Mouse (Mus musculus): ENCODE data around the gene Cep19.
A peak's percentile ranks its signal among the peaks of the same experiment; 100 is the strongest.
"Not testable (repeated sequence)": the region's sequence is repeated elsewhere in the genome, so short reads cannot be mapped to it uniquely, and the experiment has no call there.

The Cep19 gene

GRCm38 (mm10) chr16:32099638-32100150 is at the start of gene Cep19, which contains the start of gene Pigx:
Cep19 (plus strand) TSS chr16:32099800.
Pigx (minus strand) TSS chr16:32099740.
- DNase-seq (ENCODE audit: low read depth, low spot score), result peak; percentile 84

GRCm38 (mm10) chr16:32058817-32059216 is 40.8 kb upstream of the Cep19 start:
- no peak for DNase-seq (ENCODE audit: low read depth, low spot score)

GRCm38 (mm10) chr16:32059840-32060523 is 39.6 kb upstream of the Cep19 start:
- no peak for DNase-seq (ENCODE audit: low read depth, low spot score)

- DNase-seq (ENCODE audit: low read depth, low spot score), result no peak
Observed at GRCm38 (mm10) chr16:32062226-32062625, 37.4 kb upstream of the Cep19 start.

GRCm38 (mm10) chr16:32063900-32064299 is 35.7 kb upstream of the Cep19 start:
- DNase-seq (ENCODE audit: low read depth, low spot score), result no peak

GRCm38 (mm10) chr16:32066899-32067298 is 32.7 kb upstream of the Cep19 start:
- no peak for DNase-seq (ENCODE audit: low read depth, low spot score)

GRCm38 (mm10) chr16:32068389-32069300 is 31.0 kb upstream of the Cep19 start:
- no peak for DNase-seq (ENCODE audit: low read depth, low spot score)

- not testable (repeated sequence) for DNase-seq (ENCODE audit: low read depth, low spot score)
Observed at GRCm38 (mm10) chr16:32070070-32070469, 29.5 kb upstream of the Cep19 start.

GRCm38 (mm10) chr16:32075762-32076161 is 23.8 kb upstream of the Cep19 start:
- no peak for DNase-seq (ENCODE audit: low read depth, low spot score)

GRCm38 (mm10) chr16:32076406-32076805 is 23.2 kb upstream of the Cep19 start:
- DNase-seq (ENCODE audit: low read depth, low spot score), result no peak

GRCm38 (mm10) chr16:32077648-32078407 is 21.8 kb upstream of the Cep19 start:
- no peak for DNase-seq (ENCODE audit: low read depth, low spot score)

- DNase-seq (ENCODE audit: low read depth, low spot score), result peak; percentile 50
Observed at GRCm38 (mm10) chr16:32078408-32078990, 21.1 kb upstream of the Cep19 start.

GRCm38 (mm10) chr16:32078991-32079511 is 20.5 kb upstream of the Cep19 start, which contains the start of gene Pak2:
Pak2 (minus strand) TSS chr16:32079342.
- peak; percentile 79 for DNase-seq (ENCODE audit: low read depth, low spot score)

GRCm38 (mm10) chr16:32087629-32088443 is 11.8 kb upstream of the Cep19 start:
- no peak for DNase-seq (ENCODE audit: low read depth, low spot score)

- DNase-seq (ENCODE audit: low read depth, low spot score), result no peak
Observed at GRCm38 (mm10) chr16:32091466-32091865, 8.1 kb upstream of the Cep19 start.

- not testable (repeated sequence) for DNase-seq (ENCODE audit: low read depth, low spot score)
Observed at GRCm38 (mm10) chr16:32097757-32098156, 1.8 kb upstream of the Cep19 start.

- DNase-seq (ENCODE audit: low read depth, low spot score), result no peak
Observed at GRCm38 (mm10) chr16:32098897-32099637, 533 bp upstream of the Cep19 start.

- no peak for DNase-seq (ENCODE audit: low read depth, low spot score)
Observed at GRCm38 (mm10) chr16:32102295-32102694, 2.7 kb downstream of the Cep19 start.

GRCm38 (mm10) chr16:32105698-32106097 is 6.1 kb downstream of the Cep19 start:
- no peak for DNase-seq (ENCODE audit: low read depth, low spot score)

Data from c-Kit-negative CD71-positive TER-119-positive erythroid progenitor cells, embryonic 14.5 days (primary cell).